Comparison of ENCODE assay signal across 8 mouse cellular contexts in the genomic region with DNA sequence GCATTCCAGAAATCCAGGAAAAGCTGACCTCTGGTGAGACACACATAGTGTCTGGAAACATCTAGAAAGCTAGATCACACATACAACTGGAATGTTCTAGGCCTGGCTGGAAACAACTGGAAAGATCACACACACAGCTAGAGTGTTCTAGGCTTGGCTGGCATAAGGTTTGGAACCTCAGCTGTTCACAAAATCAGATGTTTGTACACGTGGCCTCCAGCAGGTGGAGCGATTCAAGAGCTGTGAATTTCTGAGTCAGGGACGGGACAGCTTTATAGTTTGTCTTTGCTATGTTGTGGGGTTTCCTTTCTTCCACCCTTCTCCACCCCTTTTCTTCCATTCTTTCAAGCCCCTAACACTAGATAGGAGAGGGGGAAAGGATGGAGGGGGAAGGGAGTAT. TPM values are rescaled to one million over a fixed set of nuclear protein-coding genes. Genes with fewer than 3 reads are reported as not detected.
DNase-seq lines count a peak whose midpoint lies in the region; ATAC-seq lines count a peak whose summit lies in the region.

No protein-coding gene starts in this region.

- DNase-seq in right cerebral cortex, adult 18-20 months, result peak; percentile 66
- DNase-seq in right cerebral cortex, postnatal 36 days (ENCODE audit: low spot score in 2 of 2), result no peak
- DNase-seq in cerebellum, postnatal 25 days, result peak; percentile 77 to 84
- peak; percentile 83 for DNase-seq in lung, postnatal 36 days
- DNase-seq in splenic B cell, adult 2 months (ENCODE audit: low read depth, low spot score), result peak; percentile 76

- no peaks in the 10 kb centered on the region for H3K4me1 ChIP-seq in forebrain, embryonic 15.5 days
- H3K4me1 ChIP-seq in forebrain, embryonic 16.5 days (replicated peaks; ENCODE audit: control insufficient read depth, insufficient read depth, low read length), result no peaks in the 10 kb centered on the region

- no peaks in the 10 kb centered on the region for H3K9me3 ChIP-seq in forebrain, embryonic 15.5 days
- H3K9me3 ChIP-seq in forebrain, embryonic 16.5 days (ENCODE audit: control insufficient read depth, low read length), result no peaks in the 10 kb centered on the region

- H3K4me2 ChIP-seq in forebrain, embryonic 15.5 days (replicated peaks), result no peak overlapping the region
- no peak overlapping the region for H3K4me2 ChIP-seq in forebrain, embryonic 16.5 days (ENCODE audit: low read length)

- ATAC-seq in forebrain, embryonic 15.5 days (replicated peaks), result peak; percentile 35; the same call in 1 of the 2 replicates
- no peak; the same call in 1 of the 2 replicates for ATAC-seq in forebrain, embryonic 16.5 days
- peak; percentile 52 for ATAC-seq in inflammation-experienced regulatory T-cells, adult 6 months

- H3K36me3 ChIP-seq in forebrain, embryonic 15.5 days, result no peaks in the 10 kb centered on the region
- no peaks in the 10 kb centered on the region for H3K36me3 ChIP-seq in forebrain, embryonic 16.5 days (ENCODE audit: control insufficient read depth, insufficient read depth)
- H3K36me3 ChIP-seq in splenic B cell, adult 2 months (ENCODE audit: control insufficient read depth, insufficient read depth, low read length, poor library complexity, severe bottlenecking), result no peaks in the 10 kb centered on the region

- no peak overlapping the region for H3K27ac ChIP-seq in forebrain, embryonic 15.5 days (replicated peaks)
- H3K27ac ChIP-seq in forebrain, embryonic 16.5 days (ENCODE audit: low read length), result no peak overlapping the region

- 13% methylated on average over 3 of the region's 3 CpGs for WGBS in forebrain, embryonic 15.5 days
- WGBS in forebrain, embryonic 16.5 days, result 17% methylated on average over 3 of the region's 3 CpGs

- H3K27me3 ChIP-seq in forebrain, embryonic 15.5 days, result no peaks in the 10 kb centered on the region
- H3K27me3 ChIP-seq in forebrain, embryonic 16.5 days (replicated peaks; ENCODE audit: control insufficient read depth, insufficient read depth, low read length), result no peaks in the 10 kb centered on the region
- no peaks in the 10 kb centered on the region for H3K27me3 ChIP-seq in splenic B cell, adult 2 months (ENCODE audit: control insufficient read depth, insufficient read depth, low read length, poor library complexity, severe bottlenecking)

- no peak overlapping the region for H3K9ac ChIP-seq in forebrain, embryonic 15.5 days (replicated peaks)
- no peak overlapping the region for H3K9ac ChIP-seq in forebrain, embryonic 16.5 days (replicated peaks; ENCODE audit: low read depth, low read length)

- no peak overlapping the region for H3K4me3 ChIP-seq in forebrain, embryonic 15.5 days
- H3K4me3 ChIP-seq in forebrain, embryonic 16.5 days (replicated peaks; ENCODE audit: low read length), result no peak overlapping the region

RNA-seq across cellular contexts. Expression of gene Tulp2, which starts 4.7 kb away (rescaled TPM):
- 0.14 and 0.18 TPM in 2 replicates for polyA plus RNA-seq in forebrain, embryonic 15.5 days (2015; fragmentation: Nextera tagmentation; extraction: Ambion mirVana)
- 0.12 TPM in 1 of 2 replicates, not detected in the other for polyA plus RNA-seq in forebrain, embryonic 16.5 days (2015; fragmentation: Nextera tagmentation; extraction: Ambion mirVana)
- polyA plus RNA-seq in inflammation-experienced regulatory T-cells, adult 6 months (2017; shearing (Covaris generic)), result 1 to 10 TPM in 1 of 3 experiments, under 1 TPM in 2; 0.23 to 1.8 (median 0.29) TPM

RNA-seq across cellular contexts. Expression of gene Gm45808, which starts 9.6 kb away (rescaled TPM):
- not detected in 2 replicates for polyA plus RNA-seq in forebrain, embryonic 15.5 days (2015; fragmentation: Nextera tagmentation; extraction: Ambion mirVana)
- polyA plus RNA-seq in forebrain, embryonic 16.5 days (2015; fragmentation: Nextera tagmentation; extraction: Ambion mirVana), result not detected in 2 replicates
- polyA plus RNA-seq in inflammation-experienced regulatory T-cells, adult 6 months (2017; shearing (Covaris generic)), result not detected

RNA-seq across cellular contexts. Expression of gene Bax, which starts 10.3 kb away (rescaled TPM):
- 288 and 289 TPM in 2 replicates for polyA plus RNA-seq in forebrain, embryonic 15.5 days (2015; fragmentation: Nextera tagmentation; extraction: Ambion mirVana)
- polyA plus RNA-seq in forebrain, embryonic 16.5 days (2015; fragmentation: Nextera tagmentation; extraction: Ambion mirVana), result 225 and 257 TPM in 2 replicates
- polyA plus RNA-seq in inflammation-experienced regulatory T-cells, adult 6 months (2017; shearing (Covaris generic)), result 100 to 1,000 TPM; 138 to 175 (median 143) TPM

RNA-seq across cellular contexts. Expression of gene Dhdh, which starts 11.6 kb away (rescaled TPM):
- polyA plus RNA-seq in forebrain, embryonic 15.5 days (2015; fragmentation: Nextera tagmentation; extraction: Ambion mirVana), result 2.3 and 2.6 TPM in 2 replicates
- polyA plus RNA-seq in forebrain, embryonic 16.5 days (2015; fragmentation: Nextera tagmentation; extraction: Ambion mirVana), result 2.2 and 3.0 TPM in 2 replicates
- polyA plus RNA-seq in inflammation-experienced regulatory T-cells, adult 6 months (2017; shearing (Covaris generic)), result 1 to 10 TPM; 1.0 to 1.1 (median 1.1) TPM

RNA-seq across cellular contexts. Expression of gene Ftl1, which starts 17.3 kb away (rescaled TPM):
- polyA plus RNA-seq in forebrain, embryonic 15.5 days (2015; fragmentation: Nextera tagmentation; extraction: Ambion mirVana), result 6,132 and 6,335 TPM in 2 replicates
- 5,701 and 5,899 TPM in 2 replicates for polyA plus RNA-seq in forebrain, embryonic 16.5 days (2015; fragmentation: Nextera tagmentation; extraction: Ambion mirVana)
- 1,000 to 10,000 TPM; 1,271 to 2,003 (median 1,772) TPM for polyA plus RNA-seq in inflammation-experienced regulatory T-cells, adult 6 months (2017; shearing (Covaris generic))

Comparison
In these comparisons a context has a peak if more than half of its experiments do, and no peak if none do; other contexts are left out.
1. DNase-seq: peak in right cerebral cortex, adult 18-20 months (single experiment), cerebellum, postnatal 25 days (2 of 2), lung, postnatal 36 days (single experiment) and splenic B cell, adult 2 months (single experiment); none in right cerebral cortex, postnatal 36 days (0 of 2).